Mouse (Mus musculus): Measurements from ENCODE around the gene Cfc1. TPM values are rescaled to one million over a fixed set of nuclear protein-coding genes. Genes with fewer than 3 reads are reported as not detected.
"Not testable (repeated sequence)": the region's sequence is repeated elsewhere in the genome, so short reads cannot be mapped to it uniquely, and the experiment has no call there.

Cfc1 gene
- polyA plus RNA-seq (2015; fragmentation: Nextera tagmentation; extraction: Ambion mirVana), result 0.75 and 1.3 TPM in 2 replicates

GRCm38 (mm10) chr1:34535043-34535698, at the start of gene Cfc1:
TSS of gene Cfc1 (plus strand) at chr1:34535648.
- H3K9ac ChIP-seq; H3K27ac ChIP-seq (replicated peaks); ATAC-seq (ENCODE audit: insufficient number of reproducible peaks, low FRiP score, low TSS enrichment, low read depth); H3K4me1 ChIP-seq; H3K9me3 ChIP-seq (replicated peaks); H3K36me3 ChIP-seq: not testable (repeated sequence)
- peak within 1 kb of the TSS; percentile 40 for H3K4me2 ChIP-seq (replicated peaks)
- WGBS, result 24% methylated on average over 7 of the region's 7 CpGs
- peak within 1 kb of the TSS; percentile 16 for H3K4me3 ChIP-seq (replicated peaks)
- H3K27me3 ChIP-seq, result peaks cover 34% of the 10 kb centered on the region

GRCm38 (mm10) chr1:34487383-34487782, 48.1 kb upstream of the Cfc1 start:
- 90% methylated on average over 3 of the region's 3 CpGs for WGBS
- ATAC-seq (ENCODE audit: insufficient number of reproducible peaks, low FRiP score, low TSS enrichment, low read depth), result no peak

DNA sequence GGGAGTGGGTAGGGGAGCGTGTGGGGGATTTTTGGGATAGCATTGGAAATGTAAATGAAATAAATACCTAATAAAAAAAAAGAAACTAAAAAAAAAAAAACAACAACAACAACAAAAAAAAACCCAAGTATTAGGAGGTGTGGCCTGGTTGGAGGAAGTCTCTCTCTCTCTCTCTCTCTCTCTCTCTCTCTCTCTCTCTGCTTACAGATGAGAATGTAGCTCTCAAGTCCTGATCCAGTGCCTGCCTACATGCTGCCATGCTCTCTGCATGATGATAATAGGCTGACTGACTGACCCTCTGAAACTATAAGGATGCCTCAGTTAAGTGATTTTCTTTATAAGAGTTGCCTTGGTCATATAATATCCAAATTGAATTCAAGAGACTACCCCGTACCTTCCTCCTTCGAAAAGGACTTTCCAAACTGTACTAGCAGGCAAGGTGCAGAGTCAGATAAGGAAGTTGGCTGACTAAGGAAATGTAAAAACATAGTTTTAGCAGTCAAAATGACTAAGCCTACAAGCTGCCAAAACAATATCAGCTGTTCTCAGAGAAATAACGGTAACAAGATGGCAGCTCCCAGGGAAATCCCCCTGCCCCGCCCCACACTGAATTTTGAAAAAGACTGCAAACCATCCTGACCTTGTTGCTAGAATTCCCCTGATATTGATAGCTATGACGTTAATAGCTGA, 45.5 kb upstream of the Cfc1 start:
- Histone ChIP-seq H3K4me2 (replicated peaks) (no peak overlapping the region), H3K4me3 (replicated peaks) (no peak overlapping the region), H3K4me1 (peaks cover 6% of the 10 kb centered on the region; the same call in 1 of the 2 replicates), H3K9me3 (replicated peaks) (no peaks in the 10 kb centered on the region), H3K27me3 (no peaks in the 10 kb centered on the region), H3K27ac (replicated peaks) (no peak overlapping the region), H3K36me3 (no peaks in the 10 kb centered on the region), H3K9ac (no peak overlapping the region)
- no peak for ATAC-seq (ENCODE audit: insufficient number of reproducible peaks, low FRiP score, low TSS enrichment, low read depth)
- WGBS, result 85% methylated on average over 6 of the region's 6 CpGs

More at GRCm38 (mm10) chr1:34487383-34487782, 48.1 kb upstream of the Cfc1 start:
- H3K36me3 ChIP-seq, result no peaks in the 10 kb centered on the region
- no peak overlapping the region for H3K9ac ChIP-seq
- no peak overlapping the region for H3K4me3 ChIP-seq (replicated peaks)
- H3K4me1 ChIP-seq, result peaks cover 6% of the 10 kb centered on the region; the same call in 1 of the 2 replicates
- H3K27me3 ChIP-seq, result no peaks in the 10 kb centered on the region
- H3K27ac ChIP-seq (replicated peaks), result no peak overlapping the region
- no peak overlapping the region for H3K4me2 ChIP-seq (replicated peaks)
- H3K9me3 ChIP-seq (replicated peaks), result no peaks in the 10 kb centered on the region

- 79% methylated on average over 4 of the region's 4 CpGs for WGBS
- H3K27ac ChIP-seq (replicated peaks), result no peak overlapping the region
- no peak for ATAC-seq (ENCODE audit: insufficient number of reproducible peaks, low FRiP score, low TSS enrichment, low read depth)
These were observed 44.0 kb upstream of the Cfc1 start for GRCm38 (mm10) chr1:34491480-34491879.

DNA sequence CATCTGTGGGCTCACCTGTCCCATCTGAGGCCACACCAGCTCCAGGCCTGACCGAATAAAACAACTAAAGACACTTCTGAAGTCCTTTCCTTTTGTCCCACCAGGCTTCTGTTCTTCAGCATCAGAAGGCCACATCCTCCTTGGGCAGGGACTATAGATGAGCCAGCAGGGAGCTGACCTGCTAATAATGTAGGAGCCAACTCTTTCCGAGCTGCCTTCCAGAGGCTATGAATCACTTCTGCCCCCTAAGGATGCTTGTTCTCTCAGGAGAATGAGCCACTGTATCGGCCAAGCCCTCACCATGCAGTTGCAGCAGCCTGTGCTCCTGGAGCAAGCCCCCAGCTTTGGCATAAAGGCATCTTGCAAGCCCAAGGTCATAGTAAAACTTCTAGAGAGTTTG, 32.5 kb upstream of the Cfc1 start:
- H3K9ac ChIP-seq, result no peak overlapping the region
- H3K27ac ChIP-seq (replicated peaks), result no peak overlapping the region
- no peak overlapping the region for H3K4me2 ChIP-seq (replicated peaks)
- H3K36me3 ChIP-seq, result no peaks in the 10 kb centered on the region
- no peaks in the 10 kb centered on the region for H3K4me1 ChIP-seq
- H3K4me3 ChIP-seq (replicated peaks), result no peak overlapping the region
- no peaks in the 10 kb centered on the region for H3K27me3 ChIP-seq
- no peak for ATAC-seq (ENCODE audit: insufficient number of reproducible peaks, low FRiP score, low TSS enrichment, low read depth)
- WGBS, result 58% methylated on average over 3 of the region's 3 CpGs
- no peaks in the 10 kb centered on the region for H3K9me3 ChIP-seq (replicated peaks)

More at GRCm38 (mm10) chr1:34491480-34491879, 44.0 kb upstream of the Cfc1 start:
- Histone ChIP-seq H3K4me2 (replicated peaks) (no peak overlapping the region), H3K9ac (no peak overlapping the region), H3K27me3 (no peaks in the 10 kb centered on the region), H3K4me3 (replicated peaks) (no peak overlapping the region), H3K36me3 (no peaks in the 10 kb centered on the region), H3K4me1 (no peaks in the 10 kb centered on the region), H3K9me3 (replicated peaks) (no peaks in the 10 kb centered on the region)

DNA sequence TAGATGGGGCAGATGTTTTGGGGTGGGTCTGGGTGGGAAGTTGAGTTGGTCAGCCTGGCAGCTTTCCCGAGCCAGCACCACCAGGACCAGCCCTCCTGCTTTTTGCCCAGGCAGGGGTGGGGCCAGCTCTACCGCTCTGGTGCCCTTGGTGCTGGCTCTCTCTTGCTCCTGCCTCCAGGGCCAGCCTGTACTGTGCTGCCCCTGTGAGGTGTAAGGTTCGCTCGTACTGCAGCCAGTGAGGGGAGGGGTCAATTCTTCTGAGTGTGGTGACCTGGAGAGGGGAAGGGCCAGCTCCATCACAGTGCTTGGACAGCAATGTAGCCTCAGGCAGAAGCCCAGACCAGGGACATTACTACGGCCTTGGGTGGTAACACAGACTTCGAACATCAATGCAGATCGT, 30.1 kb upstream of the Cfc1 start:
- 0 out of 2 replicates have a peak, but pooled peaks have one; percentile 17 for ATAC-seq (ENCODE audit: insufficient number of reproducible peaks, low FRiP score, low TSS enrichment, low read depth)
- no peak overlapping the region for H3K4me2 ChIP-seq (replicated peaks)

DNA sequence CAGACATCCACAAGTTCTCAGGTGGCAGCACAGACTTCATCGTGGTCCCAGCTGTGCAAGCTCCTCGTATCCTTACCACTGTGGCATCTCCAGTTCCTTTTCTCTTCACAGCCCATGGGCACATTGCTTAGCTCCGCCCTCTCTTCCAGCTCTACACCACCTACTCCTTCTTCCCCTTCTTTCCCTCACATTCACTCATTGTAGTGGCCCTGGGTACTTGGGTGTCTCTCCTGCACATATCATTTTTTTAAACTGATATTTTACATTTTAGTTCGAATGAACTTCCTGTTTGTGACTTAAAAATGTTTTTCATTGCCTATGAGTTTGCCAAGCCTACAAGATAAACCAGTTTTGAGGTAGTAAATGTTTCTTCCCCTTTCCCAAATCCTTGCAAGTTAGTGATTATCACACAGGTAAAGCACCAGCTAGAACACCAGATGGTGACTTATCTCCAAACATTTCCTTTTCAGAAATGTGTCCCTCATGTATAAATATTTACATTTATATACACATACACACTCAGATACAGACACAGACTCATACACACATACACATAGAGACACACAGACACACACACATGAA, 29.4 kb upstream of the Cfc1 start:
- WGBS, result 73% methylated on average over 4 of the region's 4 CpGs
- H3K27ac ChIP-seq (replicated peaks), result no peak overlapping the region
- H3K4me1 ChIP-seq, result no peaks in the 10 kb centered on the region
- no peak overlapping the region for H3K4me3 ChIP-seq (replicated peaks)
- H3K4me2 ChIP-seq (replicated peaks), result no peak overlapping the region
- H3K27me3 ChIP-seq, result no peaks in the 10 kb centered on the region
- no peaks in the 10 kb centered on the region for H3K36me3 ChIP-seq
- H3K9ac ChIP-seq, result no peak overlapping the region
- ATAC-seq (ENCODE audit: insufficient number of reproducible peaks, low FRiP score, low TSS enrichment, low read depth), result no peak
- H3K9me3 ChIP-seq (replicated peaks), result no peaks in the 10 kb centered on the region

More for the DNA sequence above, 30.1 kb upstream of the Cfc1 start:
- 62% methylated on average over 7 of the region's 7 CpGs for WGBS
- Histone ChIP-seq H3K9ac (no peak overlapping the region), H3K9me3 (replicated peaks) (no peaks in the 10 kb centered on the region), H3K27me3 (no peaks in the 10 kb centered on the region), H3K4me3 (replicated peaks) (no peak overlapping the region), H3K4me1 (no peaks in the 10 kb centered on the region), H3K36me3 (no peaks in the 10 kb centered on the region), H3K27ac (replicated peaks) (no peak overlapping the region)

DNA sequence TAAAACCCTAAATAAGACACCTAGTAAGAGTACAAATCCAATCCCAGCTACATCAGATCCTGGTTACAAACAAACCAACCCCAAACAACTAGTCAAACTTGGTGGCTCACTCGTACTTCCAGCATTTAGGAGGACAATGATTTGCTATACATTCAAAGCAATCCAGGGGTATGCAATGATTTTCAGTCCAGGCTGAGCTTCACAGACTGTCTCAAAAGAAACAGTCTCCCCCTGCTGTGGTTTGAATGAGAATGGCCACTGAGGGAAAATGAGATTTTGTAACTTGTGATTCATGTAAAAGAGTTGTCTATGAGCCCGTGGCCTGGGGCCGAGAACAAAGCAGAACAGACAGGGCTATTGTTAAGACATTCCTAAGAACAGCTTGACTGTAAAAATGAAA, 27.5 kb upstream of the Cfc1 start:
- Histone ChIP-seq H3K27ac (replicated peaks) (no peak overlapping the region), H3K4me3 (replicated peaks) (no peak overlapping the region), H3K9ac (no peak overlapping the region), H3K4me1 (no peaks in the 10 kb centered on the region), H3K36me3 (no peaks in the 10 kb centered on the region), H3K9me3 (replicated peaks) (no peaks in the 10 kb centered on the region), H3K27me3 (no peaks in the 10 kb centered on the region), H3K4me2 (replicated peaks) (no peak overlapping the region)
- ATAC-seq (ENCODE audit: insufficient number of reproducible peaks, low FRiP score, low TSS enrichment, low read depth), result no peak
- WGBS, result 82% methylated on average over 3 of the region's 3 CpGs

DNA sequence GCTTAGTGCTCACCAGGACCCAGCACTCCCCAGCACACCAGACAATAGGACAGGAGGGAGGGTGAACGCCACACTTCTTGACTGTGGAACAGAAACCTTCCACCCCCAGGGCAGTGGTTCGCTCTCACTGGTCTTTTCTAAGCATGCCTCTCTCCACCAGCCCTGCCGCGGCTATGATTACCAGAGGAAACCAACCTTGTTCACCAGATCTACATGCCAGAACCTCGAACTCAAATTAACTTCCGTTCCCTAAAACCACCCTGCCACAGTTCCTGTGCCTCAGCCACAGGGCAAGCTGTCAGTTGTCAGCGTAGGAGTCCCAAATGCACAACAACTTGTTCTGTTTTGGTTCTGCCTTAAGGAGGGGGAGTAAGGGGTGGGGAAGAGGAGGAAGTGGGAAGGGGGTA, 24.9 kb upstream of the Cfc1 start:
- H3K4me2 ChIP-seq (replicated peaks), result peak overlapping the region; percentile 36
- 2% methylated on average over 7 of the region's 7 CpGs for WGBS
- H3K9me3 ChIP-seq (replicated peaks), result no peaks in the 10 kb centered on the region
- no peak for ATAC-seq (ENCODE audit: insufficient number of reproducible peaks, low FRiP score, low TSS enrichment, low read depth)
- H3K27me3 ChIP-seq, result no peaks in the 10 kb centered on the region
- no peak overlapping the region for H3K27ac ChIP-seq (replicated peaks)
- no peaks in the 10 kb centered on the region for H3K4me1 ChIP-seq
- H3K36me3 ChIP-seq, result no peaks in the 10 kb centered on the region
- H3K9ac ChIP-seq, result no peak overlapping the region
- no peak overlapping the region for H3K4me3 ChIP-seq (replicated peaks)

DNA sequence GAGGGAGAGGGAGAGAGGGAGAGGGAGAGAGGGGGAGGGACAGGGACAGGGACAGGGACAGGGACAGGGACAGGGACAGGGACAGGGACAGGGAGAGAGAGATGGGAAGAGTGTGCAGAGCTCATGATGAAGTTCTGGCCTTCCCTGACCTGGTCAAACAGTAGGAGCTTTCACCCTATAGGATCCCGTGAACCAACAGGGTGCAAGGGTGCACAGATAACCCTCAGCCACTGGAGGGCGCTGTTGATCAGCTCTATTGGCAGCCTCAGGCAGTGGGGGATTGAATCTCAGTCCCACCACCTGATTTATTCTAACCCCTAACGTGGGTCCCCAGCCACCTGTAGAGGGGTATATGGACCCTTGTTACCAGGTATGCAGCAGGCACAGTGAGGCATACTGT, 24.4 kb upstream of the Cfc1 start:
- no peaks in the 10 kb centered on the region for H3K27me3 ChIP-seq
- no peak for ATAC-seq (ENCODE audit: insufficient number of reproducible peaks, low FRiP score, low TSS enrichment, low read depth)
- H3K4me2 ChIP-seq (replicated peaks), result no peak overlapping the region
- no peak overlapping the region for H3K4me3 ChIP-seq (replicated peaks)
- no peaks in the 10 kb centered on the region for H3K36me3 ChIP-seq
- WGBS, result 4% methylated on average over 3 of the region's 3 CpGs
- no peaks in the 10 kb centered on the region for H3K4me1 ChIP-seq
- no peak overlapping the region for H3K27ac ChIP-seq (replicated peaks)
- no peaks in the 10 kb centered on the region for H3K9me3 ChIP-seq (replicated peaks)
- H3K9ac ChIP-seq, result no peak overlapping the region

DNA sequence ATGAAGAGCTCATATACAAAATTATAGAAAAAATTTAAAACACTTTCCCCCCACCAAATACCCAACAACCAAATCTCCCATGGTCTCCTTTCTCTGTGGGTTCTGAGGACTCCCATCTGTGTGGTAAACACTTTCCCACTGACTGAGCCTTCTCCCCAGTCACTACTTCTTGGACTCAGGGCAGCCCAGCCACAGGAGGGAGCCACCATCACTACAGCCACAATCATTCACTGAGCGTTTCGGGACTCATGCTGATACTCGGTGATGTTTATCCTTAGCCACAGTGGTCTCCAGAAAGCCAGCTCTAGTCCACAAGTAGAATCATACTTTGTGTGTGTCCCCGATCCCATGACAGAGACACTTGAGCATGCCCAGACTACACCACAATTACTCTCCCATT, 22.4 kb upstream of the Cfc1 start:
- Histone ChIP-seq H3K27me3 (no peaks in the 10 kb centered on the region), H3K9me3 (replicated peaks) (no peaks in the 10 kb centered on the region), H3K4me3 (replicated peaks) (no peak overlapping the region), H3K4me1 (no peaks in the 10 kb centered on the region), H3K36me3 (no peaks in the 10 kb centered on the region), H3K9ac (no peak overlapping the region), H3K4me2 (replicated peaks) (no peak overlapping the region), H3K27ac (replicated peaks) (no peak overlapping the region)
- ATAC-seq (ENCODE audit: insufficient number of reproducible peaks, low FRiP score, low TSS enrichment, low read depth), result no peak
- WGBS, result 81% methylated on average over 4 of the region's 4 CpGs

Measured in embryonic facial prominence, embryonic 15.5 days (tissue).